Mouse (Mus musculus) myocyte (in vitro differentiated cells): ENCODE results near the gene Denr.

ENCODE experiments used
- MAX ChIP-seq: IDR thresholded peaks from one replicate; pipeline ENCODE4 v1.6.1; 2011; ENCODE audit warnings: low read depth, mild to moderate bottlenecking, control low read depth
- MYOD1 ChIP-seq, 3 experiments: IDR thresholded peaks; one replicate each; pipeline ENCODE4 v1.6.1; 2011; ENCODE audit warnings: control low read depth in 2 of 3, low read depth in 2 of 3, mild to moderate bottlenecking in 2 of 3, moderate library complexity in 1 of 3; ENCODE audit not compliant: insufficient read length in 2 of 3, control insufficient read depth in 1 of 3
- MYOG ChIP-seq, 3 experiments: IDR thresholded peaks; one replicate each; pipeline ENCODE4 v1.6.1; 2011; ENCODE audit warnings: control low read depth in 2 of 3, low read depth in 2 of 3, mild to moderate bottlenecking in 2 of 3; ENCODE audit not compliant: insufficient read length in 2 of 3, control insufficient read depth in 1 of 3, insufficient read depth in 1 of 3
- POLR2A ChIP-seq: IDR thresholded peaks from one replicate; pipeline ENCODE4 v1.6.1; 2011; ENCODE audit warnings: low read depth, mild to moderate bottlenecking, control low read depth, moderate library complexity; ENCODE audit not compliant: insufficient read length
- REST ChIP-seq: IDR thresholded peaks from one replicate; pipeline ENCODE4 v1.6.1; 2011; ENCODE audit warnings: mild to moderate bottlenecking, control low read depth, moderate library complexity; ENCODE audit not compliant: insufficient read depth, insufficient read length
- TCF12 ChIP-seq: IDR thresholded peaks from one replicate; pipeline ENCODE4 v1.6.1; 2011; ENCODE audit warnings: mild to moderate bottlenecking, control low read depth; ENCODE audit not compliant: poor library complexity, insufficient read depth, severe bottlenecking
- TCF3 ChIP-seq: IDR thresholded peaks from one replicate; pipeline ENCODE4 v1.6.1; 2011; ENCODE audit warnings: low read depth, control low read depth; ENCODE audit not compliant: insufficient read length
- USF1 ChIP-seq: IDR thresholded peaks from one replicate; pipeline ENCODE4 v1.6.1; 2011; ENCODE audit warnings: low read depth, mild to moderate bottlenecking, control low read depth, moderate library complexity

GRCm38 (mm10) chr5:123927118-123927517, 20.1 kb downstream of the Denr start, which contains the start of gene Gm43518:
- TF ChIP-seq POLR2A, result no peak
- no peak for TF ChIP-seq MYOD1 (IDR thresholded peaks at IDR 0.05; ENCODE audit: control insufficient read depth in 1 of 3, insufficient read length in 2 of 3, low read depth in 2 of 3)
- TF ChIP-seq MAX, result no peak
- TF ChIP-seq TCF3, result no peak
- TF ChIP-seq TCF12, result no peak
- TF ChIP-seq MYOG (IDR thresholded peaks at IDR 0.05; ENCODE audit: control insufficient read depth in 1 of 3, insufficient read depth in 1 of 3, insufficient read length in 2 of 3, low read depth in 2 of 3), result no peak
- TF ChIP-seq USF1, result no peak
- TF ChIP-seq REST, result no peak
